Mouse (Mus musculus) brain, embryonic 14.5 days (tissue): ENCODE measurements at regions not wholly inside any gene's neighbourhood (a gene's known extent, or its start where the extent isn't known, plus 50 kb on each side); places are given as distances from the start of the nearest gene placed in this dataset.

Experiments
- CTCF ChIP-seq: fragments of 200-500 bp; IDR thresholded peaks from 2 replicates; pipeline ENCODE4 v1.5.1; 2012; ENCODE audit warnings: inconsistent platforms, mild to moderate bottlenecking, moderate library complexity, borderline replicate concordance; ENCODE audit not compliant: insufficient read depth, insufficient read length; ENCODE audit errors: extremely low read depth
- POLR2A ChIP-seq: fragments of 200-500 bp; IDR thresholded peaks from 2 replicates; pipeline ENCODE4 v1.6.1; 2012; ENCODE audit warnings: mild to moderate bottlenecking, inconsistent platforms, borderline replicate concordance; ENCODE audit not compliant: poor library complexity, insufficient read depth, insufficient read length, severe bottlenecking; ENCODE audit errors: extremely low read depth

DNA sequence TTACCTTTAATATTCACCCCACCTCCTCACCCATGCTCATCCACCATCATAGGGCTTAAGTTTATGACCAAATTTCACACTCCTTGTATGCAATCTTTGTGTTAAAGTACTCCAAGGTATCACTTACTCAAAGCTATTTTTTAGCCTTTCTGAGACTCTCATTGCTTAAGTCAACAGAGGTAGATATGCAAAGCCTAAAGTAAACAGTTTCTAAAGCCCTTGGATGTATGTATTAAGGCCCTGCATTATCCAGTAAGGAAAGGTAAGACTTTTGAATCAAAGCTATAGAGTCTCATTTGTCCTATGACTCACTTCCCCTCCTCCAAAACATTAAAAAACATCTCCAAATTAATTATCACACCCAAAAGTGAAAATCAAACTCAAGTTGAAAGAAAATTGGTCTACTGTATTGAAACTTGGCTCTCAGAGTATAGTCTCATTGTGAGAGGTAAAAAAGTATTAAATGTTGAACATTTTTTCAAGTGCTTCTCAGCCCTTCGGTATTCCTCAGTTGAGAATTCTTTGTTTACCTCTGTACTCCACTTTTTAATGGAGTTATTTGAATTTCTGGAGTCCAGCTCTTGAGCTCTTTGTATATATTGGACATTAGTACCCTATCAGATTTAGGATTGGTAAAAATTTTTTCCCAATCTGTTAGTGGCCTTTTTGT is 949.1 kb downstream of the 4930444P10Rik start:
- no peak for TF ChIP-seq POLR2A
- no peak for TF ChIP-seq CTCF
